Mouse (Mus musculus): ENCODE results near the gene Fam20a. TPM values are rescaled to one million over a fixed set of nuclear protein-coding genes. Genes with fewer than 3 reads are reported as not detected.

Gene Fam20a
- polyA plus RNA-seq, 1 experiment from 2014 or later = 2.6 TPM

DNA sequence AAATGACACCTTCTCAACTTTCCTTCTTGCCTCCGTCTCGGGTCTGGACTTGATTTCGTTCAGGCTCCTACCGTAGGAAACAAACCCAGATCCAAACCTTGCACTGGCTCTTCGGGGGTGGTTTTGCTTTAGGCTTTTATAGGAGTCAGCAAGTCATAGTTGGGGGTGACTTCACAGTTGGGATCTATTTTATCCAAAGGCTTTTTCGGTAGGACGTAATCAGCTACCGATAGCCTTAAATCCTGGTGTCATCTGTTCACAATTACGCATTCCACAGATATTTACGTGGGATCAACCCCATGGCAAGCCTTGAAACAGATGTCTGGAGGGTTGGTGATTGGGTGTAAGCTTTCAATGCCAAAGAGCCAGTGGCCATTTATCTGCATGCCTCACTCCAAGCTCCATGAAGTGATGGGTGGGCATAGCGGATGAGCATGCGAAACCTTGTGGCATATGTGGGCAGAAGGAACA is 6.7 kb downstream of the Fam20a start:
- Histone ChIP-seq H3K4me1 (ENCODE audit: control insufficient read depth in 2 of 2, insufficient read depth in 2 of 2, low read length in 2 of 2) (no peaks in the 10 kb centered on the region), H3K27ac (replicated peaks in 1 of 2; ENCODE audit: control insufficient read depth in 1 of 2, insufficient read depth in 1 of 2, low read depth in 2 of 2, low read length in 2 of 2) (no peak overlapping the region), H3K9ac (ENCODE audit: low read length) (no peak overlapping the region), H3K27me3 (ENCODE audit: control insufficient read depth, insufficient read depth, low read length) (no peaks in the 10 kb centered on the region), H3K4me3 (ENCODE audit: control insufficient read depth in 1 of 2, insufficient read depth in 1 of 2, low read depth in 1 of 2, low read length in 2 of 2) (no peak overlapping the region), H3K36me3 (ENCODE audit: control insufficient read depth, insufficient read depth, low read length) (no peaks in the 10 kb centered on the region), H3K4me2 (ENCODE audit: low read length) (no peak overlapping the region), H3K9me3 (ENCODE audit: control insufficient read depth, low read length) (no peaks in the 10 kb centered on the region)
- WGBS = 83% methylated on average over 12 of the region's 12 CpGs
- ATAC-seq (ENCODE audit: insufficient number of reproducible peaks, insufficient read depth, low FRiP score, low read depth) = no peak

DNA sequence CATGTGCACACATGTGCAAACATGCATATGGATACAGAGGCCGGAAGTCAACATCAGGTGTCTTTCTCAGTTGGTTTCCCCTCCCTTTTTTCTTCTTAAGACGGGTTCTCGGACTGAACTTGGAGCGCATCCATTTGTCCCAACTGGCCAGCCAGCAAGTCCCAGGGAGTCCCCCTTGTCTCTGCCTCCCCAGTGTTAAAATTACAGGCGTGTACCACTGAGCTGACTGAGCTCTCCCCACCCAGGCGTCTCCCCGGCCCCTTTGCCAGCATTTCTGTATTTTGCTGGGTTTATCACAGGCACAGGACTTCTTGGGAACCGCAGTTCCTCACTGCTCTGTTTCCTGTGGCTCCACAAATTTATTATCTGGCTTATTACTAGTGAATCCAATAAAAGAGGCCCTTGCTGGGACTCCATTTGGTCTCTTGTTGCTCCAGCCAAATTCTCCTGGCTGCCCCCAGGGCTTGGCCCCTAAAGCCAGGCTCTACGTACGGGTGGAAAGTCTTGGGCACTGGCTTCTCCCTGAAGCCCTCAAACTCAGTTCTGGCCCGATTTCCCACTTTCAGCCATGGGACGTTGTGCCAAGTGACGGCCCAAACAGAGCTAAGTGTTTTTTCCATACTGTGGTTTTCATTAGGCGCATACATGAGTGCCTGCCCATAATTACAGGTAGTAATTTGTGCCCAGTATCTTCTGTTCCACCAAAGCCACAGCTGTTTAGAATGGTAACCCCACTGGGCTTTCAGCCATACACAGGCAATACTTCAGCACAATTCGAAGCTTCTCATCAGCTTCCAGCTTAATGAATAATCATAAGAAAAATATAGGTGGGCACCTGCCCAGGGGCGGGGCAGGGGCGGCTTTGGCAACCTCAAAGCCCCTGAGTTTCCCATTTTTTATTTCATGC is 7.5 kb downstream of the Fam20a start:
- H3K4me3 ChIP-seq (ENCODE audit: control insufficient read depth in 1 of 2, insufficient read depth in 1 of 2, low read depth in 1 of 2, low read length in 2 of 2) = no peak overlapping the region
- no peaks in the 10 kb centered on the region for H3K36me3 ChIP-seq (ENCODE audit: control insufficient read depth, insufficient read depth, low read length)
- no peak for ATAC-seq (ENCODE audit: insufficient number of reproducible peaks, insufficient read depth, low FRiP score, low read depth)
- no peak overlapping the region for H3K9ac ChIP-seq (ENCODE audit: low read length)
- H3K4me1 ChIP-seq (ENCODE audit: control insufficient read depth in 2 of 2, insufficient read depth in 2 of 2, low read length in 2 of 2) = no peaks in the 10 kb centered on the region
- H3K27me3 ChIP-seq (ENCODE audit: control insufficient read depth, insufficient read depth, low read length) = no peaks in the 10 kb centered on the region
- H3K4me2 ChIP-seq (ENCODE audit: low read length) = no peak overlapping the region
- H3K27ac ChIP-seq (replicated peaks in 1 of 2; ENCODE audit: control insufficient read depth in 1 of 2, insufficient read depth in 1 of 2, low read depth in 2 of 2, low read length in 2 of 2) = no peak overlapping the region
- no peaks in the 10 kb centered on the region for H3K9me3 ChIP-seq (ENCODE audit: control insufficient read depth, low read length)
- WGBS = 83% methylated on average over 17 of the region's 17 CpGs

DNA sequence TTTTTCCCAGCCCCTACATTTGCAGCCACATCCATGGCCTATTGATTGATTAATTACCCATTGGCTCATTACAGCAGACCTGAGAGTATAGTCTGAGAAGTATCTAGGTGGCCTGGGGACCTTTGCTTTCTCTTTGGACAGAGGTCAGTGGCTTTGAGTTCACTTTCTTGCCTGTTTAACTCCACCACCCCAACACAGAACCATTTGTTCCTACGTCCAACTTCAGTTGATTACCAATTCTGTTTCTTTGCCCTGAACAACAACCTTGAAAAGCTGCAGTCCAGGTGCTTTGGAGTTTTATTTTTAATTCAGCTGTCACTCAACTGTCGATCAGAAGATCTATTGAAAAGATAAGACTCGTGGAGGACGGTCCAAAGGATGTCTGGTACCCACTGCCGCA is 12.6 kb downstream of the Fam20a start:
- no peaks in the 10 kb centered on the region for H3K27me3 ChIP-seq (ENCODE audit: control insufficient read depth, insufficient read depth, low read length)
- H3K27ac ChIP-seq (replicated peaks in 1 of 2; ENCODE audit: control insufficient read depth in 1 of 2, insufficient read depth in 1 of 2, low read depth in 2 of 2, low read length in 2 of 2) = no peak overlapping the region
- no peak overlapping the region for H3K4me2 ChIP-seq (ENCODE audit: low read length)
- ATAC-seq (ENCODE audit: insufficient number of reproducible peaks, insufficient read depth, low FRiP score, low read depth) = no peak
- H3K36me3 ChIP-seq (ENCODE audit: control insufficient read depth, insufficient read depth, low read length) = no peaks in the 10 kb centered on the region
- H3K9me3 ChIP-seq (ENCODE audit: control insufficient read depth, low read length) = no peaks in the 10 kb centered on the region
- WGBS = 81% methylated on average over 5 of the region's 5 CpGs
- no peak overlapping the region for H3K4me3 ChIP-seq (ENCODE audit: control insufficient read depth in 1 of 2, insufficient read depth in 1 of 2, low read depth in 1 of 2, low read length in 2 of 2)
- peaks cover 15 to 19% of the 10 kb centered on the region in 2 experiments for H3K4me1 ChIP-seq (ENCODE audit: control insufficient read depth in 2 of 2, insufficient read depth in 2 of 2, low read length in 2 of 2)
- no peak overlapping the region for H3K9ac ChIP-seq (ENCODE audit: low read length)

DNA sequence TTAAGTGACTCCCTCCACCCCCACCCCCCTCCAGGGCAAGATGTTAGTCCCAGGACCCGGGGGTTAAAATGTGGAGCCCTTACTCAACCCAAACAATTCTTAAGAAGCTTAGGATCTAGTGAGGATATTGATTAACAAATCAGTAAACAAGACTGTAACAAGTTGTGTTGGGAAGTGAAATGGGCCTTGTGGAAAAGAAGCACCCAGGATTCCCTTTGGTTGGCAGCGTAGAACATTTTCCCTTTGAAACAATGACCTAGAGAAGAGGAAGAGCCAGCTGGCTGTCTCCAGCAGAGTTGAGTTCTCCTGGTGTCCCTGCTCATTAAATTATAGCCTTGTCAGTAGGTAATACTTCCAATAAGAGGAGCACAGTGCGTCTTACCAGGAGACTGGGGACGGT is 13.3 kb downstream of the Fam20a start:
- peaks cover 15 to 19% of the 10 kb centered on the region in 2 experiments for H3K4me1 ChIP-seq (ENCODE audit: control insufficient read depth in 2 of 2, insufficient read depth in 2 of 2, low read length in 2 of 2)
- no peaks in the 10 kb centered on the region for H3K27me3 ChIP-seq (ENCODE audit: control insufficient read depth, insufficient read depth, low read length)
- no peaks in the 10 kb centered on the region for H3K36me3 ChIP-seq (ENCODE audit: control insufficient read depth, insufficient read depth, low read length)
- H3K9ac ChIP-seq (ENCODE audit: low read length) = no peak overlapping the region
- H3K4me3 ChIP-seq (ENCODE audit: control insufficient read depth in 1 of 2, insufficient read depth in 1 of 2, low read depth in 1 of 2, low read length in 2 of 2) = no peak overlapping the region
- H3K9me3 ChIP-seq (ENCODE audit: control insufficient read depth, low read length) = no peaks in the 10 kb centered on the region
- H3K4me2 ChIP-seq (ENCODE audit: low read length) = no peak overlapping the region
- no peak overlapping the region for H3K27ac ChIP-seq (replicated peaks in 1 of 2; ENCODE audit: control insufficient read depth in 1 of 2, insufficient read depth in 1 of 2, low read depth in 2 of 2, low read length in 2 of 2)
- 85% methylated on average over 4 of the region's 4 CpGs for WGBS
- no peak for ATAC-seq (ENCODE audit: insufficient number of reproducible peaks, insufficient read depth, low FRiP score, low read depth)

DNA sequence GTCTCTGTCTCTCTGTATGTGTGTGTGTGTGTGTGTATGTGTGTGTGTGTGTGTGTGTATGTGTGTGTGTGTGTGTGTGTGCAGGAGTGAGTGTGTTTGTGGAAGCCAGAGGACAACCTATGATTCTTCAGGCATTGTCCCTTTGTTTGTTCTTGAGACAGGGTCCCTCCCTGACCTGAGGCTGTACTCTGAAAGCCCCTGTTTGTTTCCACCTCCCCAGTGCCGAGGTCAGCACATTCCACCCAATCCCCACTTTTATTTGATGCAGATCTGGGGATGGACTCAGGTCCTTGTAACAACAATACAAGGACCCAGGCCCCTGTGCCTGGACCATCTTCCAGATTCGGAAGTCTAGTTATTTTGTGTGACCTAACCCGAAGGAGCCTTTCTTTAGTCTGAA is 14.6 kb downstream of the Fam20a start:
- no peak overlapping the region for H3K27ac ChIP-seq (replicated peaks in 1 of 2; ENCODE audit: control insufficient read depth in 1 of 2, insufficient read depth in 1 of 2, low read depth in 2 of 2, low read length in 2 of 2)
- H3K4me2 ChIP-seq (ENCODE audit: low read length) = no peak overlapping the region
- ATAC-seq (ENCODE audit: insufficient number of reproducible peaks, insufficient read depth, low FRiP score, low read depth) = no peak
- no peaks in the 10 kb centered on the region for H3K9me3 ChIP-seq (ENCODE audit: control insufficient read depth, low read length)
- H3K27me3 ChIP-seq (ENCODE audit: control insufficient read depth, insufficient read depth, low read length) = no peaks in the 10 kb centered on the region
- 83% methylated on average over 3 of the region's 3 CpGs for WGBS
- no peaks in the 10 kb centered on the region for H3K36me3 ChIP-seq (ENCODE audit: control insufficient read depth, insufficient read depth, low read length)
- H3K9ac ChIP-seq (ENCODE audit: low read length) = no peak overlapping the region
- H3K4me1 ChIP-seq (ENCODE audit: control insufficient read depth in 2 of 2, insufficient read depth in 2 of 2, low read length in 2 of 2) = peaks cover 15 to 19% of the 10 kb centered on the region in 2 experiments
- H3K4me3 ChIP-seq (ENCODE audit: control insufficient read depth in 1 of 2, insufficient read depth in 1 of 2, low read depth in 1 of 2, low read length in 2 of 2) = no peak overlapping the region

DNA sequence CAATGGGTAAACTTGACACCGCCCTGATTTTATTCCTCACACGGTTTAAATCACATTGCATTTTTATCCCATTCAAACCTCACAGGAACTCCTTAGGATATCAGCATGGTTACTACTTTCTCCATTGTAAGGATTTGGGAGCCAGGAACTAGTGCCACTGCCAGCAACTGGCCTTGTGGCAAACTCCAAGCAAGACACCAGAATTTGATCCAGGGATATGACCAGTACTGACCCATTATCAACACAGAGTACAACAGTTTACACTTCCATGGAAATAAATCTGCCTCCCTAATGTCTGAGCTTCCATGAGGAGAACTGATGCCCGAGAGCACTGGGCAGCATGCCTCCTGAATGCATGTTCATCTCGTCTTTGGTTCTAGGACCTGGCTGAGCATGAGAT is 15.5 kb downstream of the Fam20a start:
- Histone ChIP-seq H3K4me3 (ENCODE audit: control insufficient read depth in 1 of 2, insufficient read depth in 1 of 2, low read depth in 1 of 2, low read length in 2 of 2) (no peak overlapping the region), H3K4me1 (ENCODE audit: control insufficient read depth in 2 of 2, insufficient read depth in 2 of 2, low read length in 2 of 2) (peaks cover 16 to 19% of the 10 kb centered on the region in 2 experiments), H3K9me3 (ENCODE audit: control insufficient read depth, low read length) (no peaks in the 10 kb centered on the region), H3K9ac (ENCODE audit: low read length) (no peak overlapping the region), H3K27me3 (ENCODE audit: control insufficient read depth, insufficient read depth, low read length) (no peaks in the 10 kb centered on the region), H3K4me2 (ENCODE audit: low read length) (peak overlapping the region; percentile 56), H3K36me3 (ENCODE audit: control insufficient read depth, insufficient read depth, low read length) (no peaks in the 10 kb centered on the region), H3K27ac (replicated peaks in 1 of 2; ENCODE audit: control insufficient read depth in 1 of 2, insufficient read depth in 1 of 2, low read depth in 2 of 2, low read length in 2 of 2) (peak overlapping the region in 1 of 2 experiments; percentile 41; a peak in 2 of 4 replicates)
- 77% methylated on average over 4 of the region's 4 CpGs for WGBS
- no peak for ATAC-seq (ENCODE audit: insufficient number of reproducible peaks, insufficient read depth, low FRiP score, low read depth)

DNA sequence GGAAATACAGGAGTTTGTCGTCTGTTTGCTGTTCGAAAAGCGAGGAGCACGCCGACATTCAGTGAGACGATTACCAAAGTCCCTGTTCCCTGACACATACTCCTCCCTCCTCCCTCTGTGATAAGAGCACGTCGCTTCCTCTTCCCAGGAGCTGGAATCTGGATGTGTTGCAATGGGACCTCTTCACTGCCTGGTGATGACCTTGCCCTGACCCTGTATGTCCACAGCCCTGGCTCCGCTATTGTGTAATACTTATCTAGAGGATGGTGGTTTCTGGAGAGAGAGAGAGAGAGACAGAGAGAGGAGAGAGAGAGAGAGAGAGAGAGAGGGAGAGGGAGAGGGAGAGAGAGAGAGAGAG is 16.0 kb downstream of the Fam20a start:
- no peak overlapping the region for H3K9ac ChIP-seq (ENCODE audit: low read length)
- H3K36me3 ChIP-seq (ENCODE audit: control insufficient read depth, insufficient read depth, low read length) = no peaks in the 10 kb centered on the region
- H3K4me2 ChIP-seq (ENCODE audit: low read length) = peak overlapping the region; percentile 56
- ATAC-seq (ENCODE audit: insufficient number of reproducible peaks, insufficient read depth, low FRiP score, low read depth) = peak; percentile 58; the same call in 1 of the 2 replicates
- H3K9me3 ChIP-seq (ENCODE audit: control insufficient read depth, low read length) = no peaks in the 10 kb centered on the region
- H3K4me1 ChIP-seq (ENCODE audit: control insufficient read depth in 2 of 2, insufficient read depth in 2 of 2, low read length in 2 of 2) = peaks cover 16 to 19% of the 10 kb centered on the region in 2 experiments
- peak overlapping the region; percentile 41 to 69; a peak in 3 of 4 replicates for H3K27ac ChIP-seq (replicated peaks in 1 of 2; ENCODE audit: control insufficient read depth in 1 of 2, insufficient read depth in 1 of 2, low read depth in 2 of 2, low read length in 2 of 2)
- no peaks in the 10 kb centered on the region for H3K27me3 ChIP-seq (ENCODE audit: control insufficient read depth, insufficient read depth, low read length)
- H3K4me3 ChIP-seq (ENCODE audit: control insufficient read depth in 1 of 2, insufficient read depth in 1 of 2, low read depth in 1 of 2, low read length in 2 of 2) = no peak overlapping the region
- WGBS = 5% methylated on average over 9 of the region's 9 CpGs

All from heart, embryonic 14.5 days (tissue).